Mouse (Mus musculus) ovary, adult 10 weeks (tissue): ENCODE results near the gene Fgf18. TPM values are rescaled to one million over a fixed set of nuclear protein-coding genes. Genes with fewer than 3 reads are reported as not detected.

Source experiments
- polyA plus RNA-seq: library from polyadenylated mRNA; stranded (reverse); fragments of 350-450 nt; fragmentation: Illumina TruSeq; extraction: RNeasy Lipid Tissue Mini Kit (QIAGEN cat#74804); gene quantifications from one replicate; pipeline ENCODE4 v1.2.3, GENCODE M21; 2014

Fgf18 gene
- polyA plus RNA-seq, result 0.68 TPM

DNA sequence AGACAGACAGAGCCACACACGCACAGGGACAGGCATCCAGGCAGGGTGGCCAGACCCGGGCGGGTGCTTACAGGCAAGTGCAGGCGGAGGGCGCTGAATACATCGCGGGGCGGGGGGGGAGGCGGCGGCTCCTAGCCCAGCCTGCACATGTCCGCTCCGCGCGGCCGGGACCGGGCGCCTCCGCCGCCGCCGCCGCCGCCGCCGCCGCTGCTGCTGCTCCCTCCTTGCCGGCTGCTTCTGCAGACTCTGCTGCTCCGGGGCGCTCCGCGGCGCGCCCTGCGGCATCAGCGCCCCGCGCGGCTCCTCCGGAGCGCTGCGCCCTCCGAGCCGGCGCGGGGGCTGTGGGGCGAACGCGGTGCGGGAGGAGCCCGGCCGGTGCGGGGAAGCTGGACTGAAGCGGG, at the start of gene Fgf18:
Fgf18 (minus strand) TSS at position 230 of the 401 bp plus-strand sequence.

DNA sequence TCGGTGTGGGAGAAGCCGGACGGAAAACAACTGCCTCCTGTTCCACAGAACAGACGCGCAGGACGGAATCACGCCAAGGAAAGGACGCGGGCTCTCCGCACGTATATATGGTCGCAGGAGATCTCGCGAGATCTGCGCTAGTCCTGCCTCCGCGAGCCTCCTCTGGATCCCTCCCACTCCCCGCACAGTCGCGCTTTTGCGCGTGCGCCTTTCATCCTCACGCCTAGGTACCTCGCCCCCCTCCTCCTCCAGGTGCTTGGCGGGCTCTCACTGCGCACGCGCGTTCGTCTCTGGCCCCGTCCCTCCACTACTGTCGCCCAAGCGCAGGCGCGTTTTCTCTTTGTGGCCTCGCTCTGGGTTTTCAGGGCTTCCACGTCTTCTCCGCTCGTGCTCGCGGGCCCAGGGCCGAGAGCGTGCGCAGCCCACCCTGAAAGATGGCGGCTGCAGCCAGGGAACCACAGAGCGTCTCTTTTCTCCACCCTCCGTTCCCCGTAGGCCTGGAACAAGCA, 15.9 kb upstream of the Fgf18 start, which contains the start of gene Npm1:
Npm1 (minus strand) TSS at position 209 of the 509 bp plus-strand sequence.

Other genes with a start within 250 kb of the Fgf18 start
- gene Npm1, start 15.8 kb upstream of the Fgf18 start, polyA plus RNA-seq, result 3,957 TPM
- not detected for gene Tlx3, start 56.2 kb upstream of the Fgf18 start, polyA plus RNA-seq
- not detected for gene Gm12117, start 129.3 kb upstream of the Fgf18 start, polyA plus RNA-seq